Mouse (Mus musculus): ENCODE measurements around the gene Dtx2.

DNA sequence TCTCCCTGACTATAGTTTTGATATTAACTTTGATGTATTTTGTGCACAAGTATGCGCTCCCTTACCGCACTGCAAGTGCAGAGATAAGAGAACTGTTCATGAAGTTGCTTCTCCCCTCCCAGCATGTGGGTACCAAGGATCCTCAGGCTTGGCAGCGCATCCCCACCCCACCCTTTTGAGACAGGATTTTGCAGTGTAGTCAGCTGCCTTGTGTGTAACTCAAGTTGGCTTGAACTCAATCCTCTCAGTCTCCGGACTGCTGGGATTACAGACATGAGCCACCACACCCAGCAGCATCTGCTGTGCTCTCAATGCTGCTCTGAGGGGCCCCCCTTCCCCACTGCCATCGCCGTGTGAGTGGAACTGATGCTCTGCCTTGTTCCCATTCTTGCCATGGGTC, 22.7 kb downstream of the Dtx2 start:
- TF ChIP-seq BHLHE40 (IDR thresholded peaks at IDR 0.05; ENCODE audit: borderline replicate concordance, low read depth, low read length): no peak
- no peak for TF ChIP-seq CTCF (IDR thresholded peaks at IDR 0.05 in 2 of 3, conservative IDR thresholded peaks at IDR 0.05 in 1 of 3; ENCODE audit: control insufficient read depth in 1 of 3, insufficient read depth in 1 of 3, low read depth in 2 of 3, low read length in 3 of 3, poor library complexity in 1 of 3, severe bottlenecking in 1 of 3)
- TF ChIP-seq JUND (IDR thresholded peaks at IDR 0.05; ENCODE audit: low read depth, low read length): no peak
- TF ChIP-seq USF1 (IDR thresholded peaks at IDR 0.05; ENCODE audit: low read depth, low read length): no peak
- TF ChIP-seq POLR2A (IDR thresholded peaks at IDR 0.05; ENCODE audit: control insufficient read depth in 1 of 2, insufficient read depth in 1 of 2, low read depth in 1 of 2, low read length in 2 of 2, poor library complexity in 1 of 2): no peak
- no peak for TF ChIP-seq RCOR1 (IDR thresholded peaks at IDR 0.05; ENCODE audit: low read depth, low read length)

Data from MEL (cell line).